Mouse (Mus musculus): ENCODE results near the gene Med23.

Med23 gene

GRCm38 (mm10) chr10:24873624-24874023 lies 3.8 kb downstream of the Med23 start:
- no peak for DNase-seq (ENCODE audit: low spot score)

GRCm38 (mm10) chr10:24886008-24886407 lies 16.2 kb downstream of the Med23 start:
- DNase-seq (ENCODE audit: low spot score), result peak; percentile 55

- no peak for DNase-seq (ENCODE audit: low spot score)
These were observed 18.6 kb downstream of the Med23 start for GRCm38 (mm10) chr10:24888343-24888742.

GRCm38 (mm10) chr10:24895927-24896326 lies 26.1 kb downstream of the Med23 start:
- no peak for DNase-seq (ENCODE audit: low spot score)

- DNase-seq (ENCODE audit: low spot score), result no peak
These were observed 35.8 kb downstream of the Med23 start for GRCm38 (mm10) chr10:24905627-24906026.

GRCm38 (mm10) chr10:24911199-24911598 lies 41.4 kb downstream of the Med23 start:
- no peak for DNase-seq (ENCODE audit: low spot score)

- no peak for DNase-seq (ENCODE audit: low spot score)
These were observed 42.8 kb downstream of the Med23 start for GRCm38 (mm10) chr10:24912576-24912975.

- no peak for DNase-seq (ENCODE audit: low spot score)
These were observed 45.7 kb downstream of the Med23 start for GRCm38 (mm10) chr10:24915486-24915885.

GRCm38 (mm10) chr10:24922977-24923376 lies 53.2 kb downstream of the Med23 start:
- no peak for DNase-seq (ENCODE audit: low spot score)

GRCm38 (mm10) chr10:24924296-24924695 lies 54.5 kb downstream of the Med23 start:
- no peak for DNase-seq (ENCODE audit: low spot score)

GRCm38 (mm10) chr10:24926380-24926779 lies 56.6 kb downstream of the Med23 start:
- DNase-seq (ENCODE audit: low spot score), result peak; percentile 58

- DNase-seq (ENCODE audit: low spot score), result peak; percentile 84
These were observed 57.4 kb downstream of the Med23 start, which contains the start of gene Arg1 for GRCm38 (mm10) chr10:24926962-24927720. Gene Arg1 (minus strand): TSS chr10:24927484.

GRCm38 (mm10) chr10:24928072-24928471 lies 58.3 kb downstream of the Med23 start:
- DNase-seq (ENCODE audit: low spot score), result peak; percentile 86

- DNase-seq (ENCODE audit: low spot score), result no peak
These were observed 60.4 kb downstream of the Med23 start for GRCm38 (mm10) chr10:24930143-24930542.

GRCm38 (mm10) chr10:24947871-24948270 lies 78.1 kb downstream of the Med23 start:
- DNase-seq (ENCODE audit: low spot score), result no peak

GRCm38 (mm10) chr10:24948278-24948677 lies 78.5 kb downstream of the Med23 start:
- DNase-seq (ENCODE audit: low spot score), result no peak

GRCm38 (mm10) chr10:24950223-24950622 lies 80.4 kb downstream of the Med23 start:
- DNase-seq (ENCODE audit: low spot score), result no peak

GRCm38 (mm10) chr10:24951575-24951974 lies 81.8 kb downstream of the Med23 start:
- no peak for DNase-seq (ENCODE audit: low spot score)

GRCm38 (mm10) chr10:24952549-24952948 lies 82.8 kb downstream of the Med23 start:
- DNase-seq (ENCODE audit: low spot score), result no peak

- no peak for DNase-seq (ENCODE audit: low spot score)
These were observed 84.1 kb downstream of the Med23 start for GRCm38 (mm10) chr10:24953876-24954275.

GRCm38 (mm10) chr10:24958280-24959042 lies 88.7 kb downstream of the Med23 start:
- DNase-seq (ENCODE audit: low spot score), result no peak

GRCm38 (mm10) chr10:24959043-24959916 lies 89.5 kb downstream of the Med23 start:
- DNase-seq (ENCODE audit: low spot score), result peak; percentile 78
